Mouse (Mus musculus) inflammation-experienced regulatory T-cells, adult 16 weeks (primary cell): ENCODE results near the gene Zdhhc22. TPM values are rescaled to one million over a fixed set of nuclear protein-coding genes. Genes with fewer than 3 reads are reported as not detected.

Experiments
- polyA plus RNA-seq: library from polyadenylated mRNA; unstranded; fragments of 100-300 nt; shearing (Covaris generic); gene quantifications from one replicate; pipeline ENCODE4 v1.2.1, GENCODE M21; 2017

Gene Zdhhc22
- 0.13 TPM for polyA plus RNA-seq

DNA sequence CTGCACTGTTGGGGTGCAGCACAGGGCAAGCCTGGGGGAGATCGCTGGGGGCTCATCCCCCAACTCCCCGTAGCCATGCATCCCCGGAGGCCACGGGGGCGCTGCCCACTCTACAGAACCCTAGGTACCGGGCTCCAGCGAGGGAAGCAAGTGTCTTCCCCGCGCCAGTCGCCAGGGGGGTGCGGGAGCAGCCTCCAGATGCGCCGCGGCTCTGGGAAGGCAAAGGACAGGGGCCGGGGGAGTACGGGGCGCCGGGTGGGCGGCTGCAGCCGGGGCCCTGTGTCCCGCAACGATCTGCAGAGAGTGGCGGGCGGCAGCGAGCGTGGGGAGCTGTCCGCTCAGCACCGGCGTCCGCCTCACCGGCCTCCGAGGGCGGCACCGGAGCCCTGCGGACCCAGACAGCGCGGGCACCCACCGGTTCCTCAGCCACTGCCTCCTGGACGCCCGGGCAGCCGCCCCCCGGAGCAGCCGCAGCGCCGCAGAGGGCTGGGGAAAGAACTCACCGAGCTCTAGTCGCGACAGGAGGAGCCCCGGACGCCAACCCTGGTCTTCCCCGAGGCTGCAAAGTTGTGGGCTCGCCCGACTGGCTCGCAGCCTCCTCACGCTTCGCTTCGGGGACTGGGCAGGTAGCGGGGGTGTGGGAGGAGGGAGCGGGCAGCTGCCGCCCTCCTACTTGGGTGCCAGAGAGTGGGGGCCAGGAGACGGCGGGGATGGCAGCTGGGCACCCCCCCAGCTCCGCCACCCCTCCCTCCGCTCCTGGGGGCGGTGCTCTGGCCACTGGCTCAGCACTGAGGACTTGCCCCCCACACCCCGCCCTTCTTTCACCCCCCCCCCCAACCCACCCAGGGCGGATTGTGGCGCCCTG is at the start of gene Zdhhc22:
Zdhhc22 (minus strand) TSS at position 541 of the 865 bp plus-strand sequence.

GRCm38 (mm10) chr12:87021040-87021439 is 30.8 kb upstream of the Zdhhc22 start, which contains the start of gene Tmem63c:
TSS of gene Tmem63c (plus strand) at chr12:87021340.

GRCm38 (mm10) chr12:86946862-86947574 is 43.2 kb downstream of the Zdhhc22 start, which contains the start of gene Cipc:
TSS of gene Cipc (plus strand) at chr12:86947043.

Other genes starting within 250 kb of the Zdhhc22 start
- gene Irf2bpl, start 105.6 kb downstream of the Zdhhc22 start, polyA plus RNA-seq: 61.7 TPM
- gene Cipc, start 43.4 kb downstream of the Zdhhc22 start, polyA plus RNA-seq: 43.0 TPM
- gene Tmem63c, start 30.9 kb upstream of the Zdhhc22 start, polyA plus RNA-seq: 2.1 TPM
- not detected for gene Ngb, start 112.1 kb upstream of the Zdhhc22 start, polyA plus RNA-seq
- gene Gstz1, start 156.7 kb upstream of the Zdhhc22 start, polyA plus RNA-seq: 14.0 TPM
- gene Pomt2, start 157.5 kb upstream of the Zdhhc22 start, polyA plus RNA-seq: 6.8 TPM
- 3.3 TPM for gene Samd15, start 209.3 kb upstream of the Zdhhc22 start, polyA plus RNA-seq
- gene Tmed8, start 210.0 kb upstream of the Zdhhc22 start, polyA plus RNA-seq: 7.9 TPM
- 1.3 TPM for gene Noxred1, start 248.3 kb upstream of the Zdhhc22 start, polyA plus RNA-seq